Mouse (Mus musculus) bone marrow, adult 2 months (tissue): ENCODE results near the gene Ang2. TPM values are rescaled to one million over a fixed set of nuclear protein-coding genes. Genes with fewer than 3 reads are reported as not detected.
"Not testable (repeated sequence)": the region's sequence is repeated elsewhere in the genome, so short reads cannot be mapped to it uniquely, and the experiment has no call there.

Source experiments
- H3K27ac ChIP-seq: fragments of 200-500 bp; 2 replicates; pipeline ENCODE4 v1.5.1; 2012; ENCODE audit warnings: low read depth, mild to moderate bottlenecking, control low read depth, inconsistent platforms, low read length; ENCODE audit not compliant: control insufficient read depth, poor library complexity, insufficient read depth
- H3K4me1 ChIP-seq: fragments of 200-500 bp; 2 replicates; pipeline ENCODE4 v1.6.1; 2011; ENCODE audit warnings: low read length; ENCODE audit not compliant: control insufficient read depth, insufficient read depth
- H3K4me3 ChIP-seq: fragments of 200-500 bp; replicated peaks from 2 replicates; pipeline ENCODE3; 2011; ENCODE audit warnings: mild to moderate bottlenecking, low read depth, low read length, control low read depth; ENCODE audit not compliant: control insufficient read depth
- CTCF ChIP-seq: fragments of 200-500 bp; IDR thresholded peaks from 2 replicates; pipeline ENCODE4 v1.5.1; 2011; ENCODE audit warnings: low read length, control low read depth; ENCODE audit not compliant: control insufficient read depth, insufficient read depth
- POLR2A ChIP-seq: fragments of 200-500 bp; IDR thresholded peaks from 2 replicates; pipeline ENCODE4 v1.6.1; 2011; ENCODE audit warnings: low read depth, mild to moderate bottlenecking, control low read depth, low read length, borderline replicate concordance; ENCODE audit not compliant: control insufficient read depth
- WGBS: fragments of 180-500 bp; shearing (Covaris S2); methylation state at CpG from one replicate; pipeline ENCODE4 v1.1.7; 2018; 5-methylcytosine and 5-hydroxymethylcytosine counted together
- polyA plus RNA-seq: library from polyadenylated mRNA; stranded (reverse); fragments of >200 nt; gene quantifications from 2 replicates; pipeline ENCODE4 v1.2.4, GENCODE M21; 2011; ENCODE audit warnings: low replicate concordance; ENCODE audit not compliant: missing spikeins, insufficient read depth, insufficient read length

The Ang2 gene
- polyA plus RNA-seq, result not detected in 2 replicates

GRCm38 (mm10) chr14:51199098-51200023 is at the start of gene Ang2:
TSS of gene Ang2 (minus strand) at chr14:51199148.
- WGBS, result 73% methylated on average over 5 of the region's 5 CpGs
- Histone ChIP-seq H3K27ac (no peak within 1 kb of the TSS), H3K4me3 (no peak within 1 kb of the TSS), H3K4me1 (no peaks in the 10 kb centered on the region)
- no peak for TF ChIP-seq POLR2A
- TF ChIP-seq CTCF, result no peak

GRCm38 (mm10) chr14:51247736-51248135 is 48.8 kb upstream of the Ang2 start:
- H3K27ac ChIP-seq, result no peak overlapping the region
- TF ChIP-seq POLR2A (no peak), CTCF (no peak)
- no peak overlapping the region for H3K4me3 ChIP-seq
- H3K4me1 ChIP-seq, result no peaks in the 10 kb centered on the region
- 94% methylated on average over 1 of the region's 1 CpGs for WGBS

DNA sequence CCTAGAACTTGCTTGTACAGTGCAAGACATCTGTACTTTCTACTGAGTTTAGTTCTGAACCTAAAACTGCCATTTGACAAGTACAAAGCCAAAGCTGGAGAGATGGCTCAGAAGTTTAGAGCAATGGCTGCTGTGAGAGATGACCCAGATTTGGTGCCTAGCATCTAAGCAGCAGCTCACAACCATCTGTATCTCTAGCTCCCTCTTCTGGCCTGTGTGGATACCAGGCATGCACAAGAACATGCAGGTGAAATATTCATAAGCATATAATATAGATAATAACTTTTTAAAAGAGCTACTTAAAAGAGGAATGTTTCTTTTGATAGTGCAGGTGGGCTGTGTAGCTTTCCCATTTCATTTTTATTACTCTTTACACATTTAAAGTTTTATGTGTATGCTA is 42.0 kb upstream of the Ang2 start:
- Histone ChIP-seq H3K27ac (no peak overlapping the region), H3K4me1 (no peaks in the 10 kb centered on the region), H3K4me3 (no peak overlapping the region)
- TF ChIP-seq POLR2A, result no peak
- peak; percentile 66 for TF ChIP-seq CTCF

DNA sequence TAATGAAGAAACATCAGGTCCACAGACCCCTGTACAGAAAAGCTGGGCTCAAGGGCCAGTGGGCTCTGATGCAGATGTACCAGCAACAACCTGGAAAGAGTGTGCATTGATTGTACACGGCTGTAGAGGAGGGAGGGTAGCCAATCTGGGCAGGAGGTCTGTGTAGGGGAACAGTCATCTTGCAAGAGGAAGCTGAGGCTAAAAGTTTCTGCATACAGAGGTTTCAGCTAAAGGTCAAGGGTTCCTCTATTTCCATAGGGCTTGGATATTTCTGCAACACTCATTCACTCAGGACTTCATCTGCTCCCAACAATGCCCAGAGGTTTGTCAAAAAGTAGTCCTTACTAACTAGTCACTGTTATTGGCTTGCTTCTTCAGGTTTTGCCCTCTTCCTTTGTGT is 38.5 kb upstream of the Ang2 start:
- H3K4me1 ChIP-seq, H3K27ac ChIP-seq, H3K4me3 ChIP-seq: not testable (repeated sequence)
- WGBS, result 3% methylated on average over 1 of the region's 1 CpGs

DNA sequence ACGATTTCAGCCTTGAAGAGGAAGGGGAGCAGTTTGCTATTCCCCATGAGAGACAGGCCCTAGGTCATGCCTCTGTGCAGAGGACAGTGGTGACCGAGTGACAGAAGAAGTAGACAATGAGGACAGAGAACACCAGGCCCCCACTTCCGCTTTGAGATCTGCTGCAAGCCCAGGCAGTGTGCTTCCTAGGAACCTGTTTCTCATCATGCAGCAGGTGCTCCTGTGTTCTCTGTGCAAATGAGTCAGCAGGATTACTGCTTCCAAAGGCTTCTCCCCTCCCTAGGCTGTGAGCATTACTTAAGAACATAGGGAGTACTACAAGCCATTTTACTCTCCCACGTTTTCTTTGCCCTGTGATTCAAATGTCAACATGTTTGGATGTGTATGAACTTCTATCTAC is 30.7 kb upstream of the Ang2 start:
- not testable (repeated sequence) for H3K27ac ChIP-seq, H3K4me1 ChIP-seq, H3K4me3 ChIP-seq
- WGBS, result 48% methylated on average over 4 of the region's 4 CpGs

DNA sequence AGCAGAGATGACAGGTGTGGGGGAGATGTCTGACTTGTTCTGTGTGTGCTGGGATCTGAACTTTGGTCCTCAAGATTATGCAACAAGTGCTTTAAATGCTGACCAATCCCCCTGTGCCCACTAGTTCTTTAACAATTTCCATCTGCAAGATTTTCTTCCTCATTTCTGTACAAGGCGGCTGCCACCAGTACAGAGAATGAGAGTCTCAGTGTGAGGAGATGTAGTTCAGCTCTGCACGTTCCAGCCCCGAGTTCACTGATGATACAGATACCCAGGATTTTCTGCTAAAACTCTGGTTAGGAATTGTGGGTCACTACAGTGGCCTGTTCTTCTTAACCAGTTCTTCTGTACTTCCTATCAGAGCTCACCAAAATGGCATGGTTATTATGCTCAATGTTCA is 21.1 kb upstream of the Ang2 start:
- not testable (repeated sequence) for H3K4me1 ChIP-seq, H3K27ac ChIP-seq, H3K4me3 ChIP-seq
- 69% methylated on average over 3 of the region's 3 CpGs for WGBS

- H3K27ac ChIP-seq, result no peak within 1 kb of the TSS
- TF ChIP-seq CTCF, result no peak
- TF ChIP-seq POLR2A, result no peak
- H3K4me1 ChIP-seq, result no peaks in the 10 kb centered on the region
- WGBS, result 83% methylated on average over 2 of the region's 2 CpGs
- H3K4me3 ChIP-seq, result no peak within 1 kb of the TSS
These were observed 4.2 kb upstream of the Ang2 start, which contains the start of gene Ear14 for GRCm38 (mm10) chr14:51203115-51203514. TSS of gene Ear14 (plus strand) at chr14:51203391.

DNA sequence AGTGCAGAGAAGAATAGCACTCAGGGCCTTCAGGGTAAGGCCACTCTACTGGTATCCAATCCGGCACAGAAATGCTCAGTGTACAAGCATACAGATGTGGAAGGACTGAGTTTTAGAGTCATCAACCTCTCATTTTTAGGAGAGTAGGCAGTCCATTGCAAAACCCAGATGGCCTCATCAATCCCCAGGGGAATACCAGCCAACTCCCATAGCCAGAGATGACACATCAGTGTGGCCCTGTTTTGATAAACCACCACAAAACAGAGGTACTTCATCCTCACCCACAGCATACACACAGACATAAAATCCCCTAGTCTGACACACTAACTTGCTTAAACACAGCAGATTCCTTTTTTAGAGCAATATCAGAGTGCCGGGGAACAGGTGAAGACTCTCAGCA is 1.5 kb upstream of the Ang2 start:
- WGBS, result 87% methylated on average over 2 of the region's 2 CpGs
- no peak for TF ChIP-seq POLR2A
- TF ChIP-seq CTCF, result no peak
- no peak overlapping the region for H3K27ac ChIP-seq

GRCm38 (mm10) chr14:51200054-51200453 is 1.1 kb upstream of the Ang2 start:
- WGBS, result 43% methylated on average over 2 of the region's 2 CpGs
- no peak overlapping the region for H3K27ac ChIP-seq
- no peaks in the 10 kb centered on the region for H3K4me1 ChIP-seq
- no peak overlapping the region for H3K4me3 ChIP-seq
- TF ChIP-seq CTCF, result no peak
- TF ChIP-seq POLR2A, result no peak

More for the DNA sequence above, 1.5 kb upstream of the Ang2 start:
- H3K4me1 ChIP-seq, result no peaks in the 10 kb centered on the region
- no peak overlapping the region for H3K4me3 ChIP-seq
